Mouse (Mus musculus) ES-E14 (cell line): ENCODE measurements around the gene Slc38a4. TPM values are rescaled to one million over a fixed set of nuclear protein-coding genes. Genes with fewer than 3 reads are reported as not detected.

Source experiments
- DNase-seq: peaks from one replicate; pipeline ENCODE4 v3.0.0-alpha.2; 2013; ENCODE audit warnings: low read depth, low spot score
- H3K27ac ChIP-seq: 2 replicates; pipeline ENCODE4 v1.5.1; 2012; ENCODE audit warnings: low read depth, mild to moderate bottlenecking, low read length, moderate library complexity, mixed read lengths; ENCODE audit not compliant: poor library complexity, insufficient read depth, severe bottlenecking
- H3K36me3 ChIP-seq: 2 replicates; pipeline ENCODE4 v1.6.1; 2012; ENCODE audit warnings: mild to moderate bottlenecking, low read length, moderate library complexity, mixed read lengths; ENCODE audit not compliant: control insufficient read depth, poor library complexity, insufficient read depth, severe bottlenecking
- H3K4me1 ChIP-seq, 2 experiments: fragments of 150-350 bp in 1 of 2; sonication (generic) in 1 of 2; 2 replicates each; pipeline ENCODE4 v1.6.1; 2012; ENCODE audit warnings: low read length in 2 of 2, mild to moderate bottlenecking in 1 of 2, mixed read lengths in 1 of 2; ENCODE audit not compliant: control insufficient read depth in 2 of 2, insufficient read depth in 2 of 2, poor library complexity in 1 of 2
- H3K4me3 ChIP-seq, 2 experiments: fragments of 150-350 bp in 1 of 2; sonication (generic) in 1 of 2; 2 replicates each; pipeline ENCODE4 v1.5.1; 2012; ENCODE audit warnings: low read length in 2 of 2, low read depth in 1 of 2, mild to moderate bottlenecking in 1 of 2, mixed read lengths in 1 of 2; ENCODE audit not compliant: insufficient read depth in 1 of 2, poor library complexity in 1 of 2, severe bottlenecking in 1 of 2
- H3K9ac ChIP-seq: 2 replicates; pipeline ENCODE4 v1.6.1; 2012; ENCODE audit warnings: low read depth, mild to moderate bottlenecking, low read length, mixed read lengths; ENCODE audit not compliant: poor library complexity, insufficient read depth, severe bottlenecking
- H3K9me3 ChIP-seq: fragments of 150-350 bp; sonication (generic); 2 replicates; pipeline ENCODE4 v1.6.1; 2012; ENCODE audit warnings: low read depth, mild to moderate bottlenecking, low read length; ENCODE audit not compliant: control insufficient read depth, insufficient read depth
- CHD2 ChIP-seq: IDR thresholded peaks from 2 replicates; pipeline ENCODE4 v1.6.1; 2014; ENCODE audit warnings: mild to moderate bottlenecking, low read depth, low read length, inconsistent platforms
- HCFC1 ChIP-seq: IDR thresholded peaks from 2 replicates; pipeline ENCODE4 v1.6.1; 2012; ENCODE audit warnings: low read length, inconsistent platforms, borderline replicate concordance; ENCODE audit not compliant: insufficient read depth
- MAFK ChIP-seq: IDR thresholded peaks from 2 replicates; pipeline ENCODE4 v1.6.1; 2014; ENCODE audit warnings: mild to moderate bottlenecking, low read depth, low read length, inconsistent platforms; ENCODE audit not compliant: insufficient read depth
- ZC3H11A ChIP-seq: IDR thresholded peaks from 2 replicates; pipeline ENCODE4 v1.6.1; 2012; ENCODE audit warnings: low read depth, mild to moderate bottlenecking, inconsistent platforms, low read length, borderline replicate concordance
- ZNF384 ChIP-seq: IDR thresholded peaks from 2 replicates; pipeline ENCODE4 v1.6.1; 2012; ENCODE audit warnings: low read depth, low read length, inconsistent platforms
- in situ Hi-C, 2 experiments: fragments of 600-800 bp; cut with MboI; formaldehyde crosslinking; loops; one replicate each; pipeline ENCODE4 v1.15.1; 2025; ENCODE audit warnings: low sequenced_read_pairs in 2 of 2, inconsistent platforms in 1 of 2; ENCODE audit not compliant: unreplicated experiment in 2 of 2
- total RNA-seq: library from RNA; depleted of rRNA; stranded (reverse); fragments of 300-350 nt; gene quantifications from 2 replicates; pipeline ENCODE4 v1.2.3, GENCODE M21; 2012; rRNA removed

The Slc38a4 gene
- 324 and 408 TPM in 2 replicates for total RNA-seq

DNA sequence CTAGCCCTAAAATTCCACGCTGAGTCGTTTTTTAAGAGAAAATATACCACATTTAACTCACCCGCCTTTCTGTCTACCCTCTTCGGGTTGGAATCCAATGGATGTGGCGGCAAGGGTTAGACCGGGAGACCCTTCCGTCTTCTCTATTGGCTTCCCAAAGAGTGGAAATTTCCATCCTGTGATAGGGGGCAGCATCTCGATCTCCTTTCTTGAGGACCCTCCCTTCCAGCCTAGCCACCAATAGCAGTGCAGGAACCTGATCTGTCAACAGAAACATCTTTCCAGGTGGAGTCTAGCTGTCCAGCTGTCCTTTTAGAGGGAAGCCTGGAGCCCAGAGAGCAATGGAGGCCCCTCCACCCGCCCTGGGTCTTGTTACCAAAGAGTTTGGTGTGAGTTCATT lies at the start of gene Slc38a4:
Slc38a4 (minus strand) TSS at position 163 of the 400 bp plus-strand sequence.
- DNase-seq, result peak; percentile 78
- TF ChIP-seq ZC3H11A (no peak), ZNF384 (no peak), CHD2 (no peak)
- in situ Hi-C loops, result no loop called here
- Histone ChIP-seq H3K27ac (peak within 1 kb of the TSS; percentile 70), H3K9me3 (no peaks in the 10 kb centered on the region), H3K9ac (peak within 1 kb of the TSS; percentile 89), H3K36me3 (no peaks in the 10 kb centered on the region), H3K4me1 (peaks cover 19 to 22% of the 10 kb centered on the region in 2 experiments), H3K4me3 (peak within 1 kb of the TSS; percentile 87 to 94)

DNA sequence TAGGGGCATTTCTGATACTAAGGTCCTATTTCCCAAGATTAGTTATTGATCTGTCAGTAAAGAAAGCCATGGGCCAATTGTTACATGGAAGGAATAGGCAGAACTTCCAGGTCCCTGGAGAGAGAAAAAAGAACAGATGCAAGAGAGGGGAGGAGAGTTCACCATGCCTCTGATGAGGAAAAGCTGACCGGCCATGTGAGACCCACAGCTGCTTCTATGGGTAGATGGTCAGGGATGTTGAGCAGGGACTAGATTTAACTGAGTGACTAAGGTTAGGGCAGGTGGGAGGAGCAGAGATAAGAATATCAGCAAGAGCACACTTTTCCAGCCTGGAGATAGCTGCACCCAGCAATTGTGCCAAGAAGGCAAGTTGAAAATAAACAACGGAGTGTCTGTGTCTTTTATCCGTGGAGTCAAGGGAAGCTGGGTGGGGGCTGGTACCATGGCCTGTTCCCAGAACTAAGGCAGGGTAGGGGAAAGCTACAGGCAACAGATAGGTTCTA lies 49.2 kb upstream of the Slc38a4 start:
- H3K27ac ChIP-seq, result no peak overlapping the region
- TF ChIP-seq HCFC1, result no peak
- no peak for TF ChIP-seq ZC3H11A
- TF ChIP-seq MAFK, result no peak
- no peak for TF ChIP-seq ZNF384
- TF ChIP-seq CHD2, result no peak
- H3K4me1 ChIP-seq, result no peaks in the 10 kb centered on the region
- no peak overlapping the region for H3K9ac ChIP-seq
- H3K4me3 ChIP-seq, result no peak overlapping the region
- H3K9me3 ChIP-seq, result no peaks in the 10 kb centered on the region
- no peaks in the 10 kb centered on the region for H3K36me3 ChIP-seq
- in situ Hi-C loops, result no loop called here
- DNase-seq, result no peak

DNA sequence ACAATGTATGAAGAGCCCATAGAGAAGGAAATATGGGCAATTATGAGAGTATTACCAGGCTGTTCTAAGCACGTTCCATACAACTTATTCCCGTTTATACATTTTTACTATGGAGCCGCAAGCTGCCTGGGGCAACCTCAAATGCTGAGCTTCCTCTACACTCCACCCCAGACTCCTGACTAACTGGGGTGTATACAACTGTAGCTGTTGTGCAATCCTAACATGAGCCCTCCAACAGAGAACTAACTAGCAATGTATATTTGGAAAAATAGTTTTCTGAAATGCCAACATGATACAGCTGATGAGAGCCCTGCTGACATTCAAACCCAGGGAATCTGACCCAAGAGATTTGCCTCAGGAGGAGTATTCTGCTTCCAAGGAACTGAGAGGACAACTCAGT lies 48.3 kb upstream of the Slc38a4 start:
- Histone ChIP-seq H3K27ac (no peak overlapping the region), H3K9ac (no peak overlapping the region), H3K9me3 (no peaks in the 10 kb centered on the region), H3K36me3 (no peaks in the 10 kb centered on the region), H3K4me1 (no peaks in the 10 kb centered on the region), H3K4me3 (no peak overlapping the region)
- in situ Hi-C loops, result no loop called here
- TF ChIP-seq ZNF384, result no peak
- TF ChIP-seq HCFC1, result no peak
- no peak for TF ChIP-seq CHD2
- no peak for TF ChIP-seq MAFK
- TF ChIP-seq ZC3H11A, result no peak
- DNase-seq, result no peak

DNA sequence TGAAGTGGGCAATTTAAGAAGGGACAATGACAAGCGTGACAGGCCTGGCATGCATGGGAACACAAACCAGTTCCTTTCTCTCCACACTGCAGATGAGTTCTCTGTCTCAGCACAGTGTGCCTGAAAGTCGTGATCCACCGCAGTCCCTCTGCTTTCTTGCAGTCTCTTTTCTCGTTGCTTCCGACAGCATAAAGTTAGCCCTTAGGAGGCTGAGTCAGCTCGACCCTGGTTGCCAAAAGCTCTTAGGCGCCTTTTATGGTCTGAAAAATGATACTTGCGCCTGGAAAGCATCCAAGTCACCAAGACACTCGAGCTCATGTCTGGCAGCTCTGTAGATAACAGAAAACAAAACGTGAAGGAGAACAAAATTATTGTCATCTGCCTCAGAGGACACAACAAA lies 47.1 kb upstream of the Slc38a4 start:
- Histone ChIP-seq H3K27ac (no peak overlapping the region), H3K4me3 (no peak overlapping the region), H3K4me1 (no peaks in the 10 kb centered on the region), H3K9me3 (no peaks in the 10 kb centered on the region), H3K36me3 (no peaks in the 10 kb centered on the region), H3K9ac (no peak overlapping the region)
- TF ChIP-seq MAFK (no peak), CHD2 (no peak), ZC3H11A (no peak), HCFC1 (no peak), ZNF384 (no peak)
- in situ Hi-C loops, result no loop called here
- DNase-seq, result no peak

DNA sequence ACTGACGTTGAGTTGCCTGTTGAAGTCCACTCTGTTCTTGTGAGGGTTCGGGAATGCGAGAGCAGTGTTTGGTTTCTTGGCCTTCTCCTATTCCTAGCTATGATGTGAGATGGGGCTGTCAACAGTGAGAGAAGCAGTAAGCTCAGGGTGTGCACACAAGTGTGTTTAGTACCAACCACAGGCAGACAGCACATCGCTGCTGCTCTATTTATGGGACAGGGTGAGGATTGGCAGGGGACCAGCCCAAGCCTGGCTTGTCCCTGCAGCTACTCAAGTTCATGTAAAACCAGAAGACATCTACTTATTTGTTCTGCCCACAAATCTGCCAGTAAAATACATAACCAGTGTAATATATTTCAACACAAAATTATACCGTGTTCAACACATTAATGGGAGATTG lies 46.4 kb upstream of the Slc38a4 start:
- Histone ChIP-seq H3K27ac (no peak overlapping the region), H3K4me1 (no peaks in the 10 kb centered on the region), H3K9me3 (no peaks in the 10 kb centered on the region), H3K4me3 (no peak overlapping the region), H3K9ac (no peak overlapping the region), H3K36me3 (no peaks in the 10 kb centered on the region)
- TF ChIP-seq HCFC1, result no peak
- TF ChIP-seq CHD2, result no peak
- TF ChIP-seq ZC3H11A, result no peak
- TF ChIP-seq ZNF384, result no peak
- TF ChIP-seq MAFK, result no peak
- in situ Hi-C loops, result no loop called here
- DNase-seq, result no peak
